Mouse (Mus musculus): ENCODE data around the gene Nedd9. TPM values are rescaled to one million over a fixed set of nuclear protein-coding genes. Genes with fewer than 3 reads are reported as not detected.
A peak's percentile ranks its signal among the peaks of the same experiment; 100 is the strongest.

The Nedd9 gene
- polyA plus RNA-seq, 1 experiment from 2014 or later, result 16.4 TPM

DNA sequence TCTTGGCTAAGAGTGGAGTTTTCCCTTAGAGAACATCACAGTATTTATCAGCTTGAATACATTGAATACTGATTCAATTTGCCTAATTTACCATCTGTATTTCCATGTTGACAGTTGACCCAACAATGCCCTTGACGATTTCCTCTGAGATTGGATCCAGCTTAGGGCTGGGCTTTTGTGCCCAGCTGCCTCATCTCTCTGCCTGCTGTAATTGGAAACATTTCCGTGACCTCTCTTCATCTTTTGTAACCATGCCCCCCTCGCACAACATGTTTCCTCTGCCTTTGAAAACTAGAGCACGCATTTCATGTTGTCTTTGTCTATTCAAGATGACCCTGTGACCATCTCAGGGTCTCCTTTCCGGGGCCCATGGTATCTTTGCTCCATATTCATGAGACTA is 188.2 kb downstream of the Nedd9 start:
- Histone ChIP-seq H3K36me3 (no peaks in the 10 kb centered on the region), H3K4me2 (replicated peaks) (no peak overlapping the region), H3K9ac (replicated peaks) (no peak overlapping the region), H3K9me3 (no peaks in the 10 kb centered on the region), H3K27me3 (peaks cover 7% of the 10 kb centered on the region; the same call in 1 of the 2 replicates), H3K27ac (replicated peaks) (no peak overlapping the region), H3K4me3 (no peak overlapping the region), H3K4me1 (no peaks in the 10 kb centered on the region)
- WGBS, result 32% methylated on average over 5 of the region's 5 CpGs
- no peak for ATAC-seq (ENCODE audit: low FRiP score, low read depth)

- H3K27ac ChIP-seq (replicated peaks), result no peak overlapping the region
- H3K4me2 ChIP-seq (replicated peaks), result no peak overlapping the region
- no peak overlapping the region for H3K4me3 ChIP-seq
- no peaks in the 10 kb centered on the region for H3K36me3 ChIP-seq
- no peak overlapping the region for H3K9ac ChIP-seq (replicated peaks)
- 60% methylated on average over 2 of the region's 2 CpGs for WGBS
- no peaks in the 10 kb centered on the region for H3K4me1 ChIP-seq
- H3K27me3 ChIP-seq, result peaks cover 7% of the 10 kb centered on the region; the same call in 1 of the 2 replicates
- no peak for ATAC-seq (ENCODE audit: low FRiP score, low read depth)
- no peaks in the 10 kb centered on the region for H3K9me3 ChIP-seq
These were observed 188.6 kb downstream of the Nedd9 start for GRCm38 (mm10) chr13:41298533-41298932.

- H3K36me3 ChIP-seq, result no peaks in the 10 kb centered on the region
- no peak overlapping the region for H3K9ac ChIP-seq (replicated peaks)
- H3K4me3 ChIP-seq, result no peak overlapping the region
- peak; percentile 38; the same call in 1 of the 2 replicates for ATAC-seq (ENCODE audit: low FRiP score, low read depth)
- H3K27ac ChIP-seq (replicated peaks), result no peak overlapping the region
- peaks cover 4% of the 10 kb centered on the region; the same call in 1 of the 2 replicates for H3K27me3 ChIP-seq
- no peaks in the 10 kb centered on the region for H3K9me3 ChIP-seq
- H3K4me1 ChIP-seq, result no peaks in the 10 kb centered on the region
- 70% methylated on average over 10 of the region's 10 CpGs for WGBS
- H3K4me2 ChIP-seq (replicated peaks), result no peak overlapping the region
These were observed 190.8 kb downstream of the Nedd9 start for GRCm38 (mm10) chr13:41296396-41296795.

- Histone ChIP-seq H3K36me3 (no peaks in the 10 kb centered on the region), H3K27ac (replicated peaks) (no peak overlapping the region), H3K27me3 (peaks cover 4% of the 10 kb centered on the region; the same call in 1 of the 2 replicates), H3K4me1 (no peaks in the 10 kb centered on the region), H3K4me3 (no peak overlapping the region), H3K9me3 (no peaks in the 10 kb centered on the region), H3K9ac (replicated peaks) (no peak overlapping the region), H3K4me2 (replicated peaks) (no peak overlapping the region)
- 84% methylated on average over 6 of the region's 6 CpGs for WGBS
- ATAC-seq (ENCODE audit: low FRiP score, low read depth), result no peak
These were observed 191.3 kb downstream of the Nedd9 start for GRCm38 (mm10) chr13:41295886-41296285.

DNA sequence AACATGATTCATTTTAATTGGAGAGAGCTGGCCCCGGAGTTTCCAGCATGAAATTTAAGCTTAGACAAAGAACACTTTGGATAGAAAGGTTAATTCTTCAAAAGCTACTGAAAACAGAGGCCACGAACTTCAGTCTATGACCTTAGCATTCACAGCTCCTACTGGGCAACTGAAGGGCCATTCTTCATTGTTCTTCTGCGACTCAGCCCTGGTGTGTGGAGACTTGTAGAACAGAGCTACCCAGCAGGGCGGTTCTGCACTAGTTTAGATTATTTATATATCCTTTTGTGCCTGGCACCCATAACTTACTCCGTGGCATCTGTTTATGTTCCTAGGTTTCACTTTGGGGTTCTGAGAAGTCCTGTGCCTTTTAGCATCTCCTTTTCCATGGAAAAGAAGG is 193.6 kb downstream of the Nedd9 start:
- Histone ChIP-seq H3K4me1 (no peaks in the 10 kb centered on the region), H3K9ac (replicated peaks) (no peak overlapping the region), H3K4me3 (no peak overlapping the region), H3K36me3 (no peaks in the 10 kb centered on the region), H3K27me3 (no peaks in the 10 kb centered on the region), H3K4me2 (replicated peaks) (no peak overlapping the region), H3K27ac (replicated peaks) (no peak overlapping the region), H3K9me3 (no peaks in the 10 kb centered on the region)
- 51% methylated on average over 5 of the region's 5 CpGs for WGBS
- ATAC-seq (ENCODE audit: low FRiP score, low read depth), result no peak

DNA sequence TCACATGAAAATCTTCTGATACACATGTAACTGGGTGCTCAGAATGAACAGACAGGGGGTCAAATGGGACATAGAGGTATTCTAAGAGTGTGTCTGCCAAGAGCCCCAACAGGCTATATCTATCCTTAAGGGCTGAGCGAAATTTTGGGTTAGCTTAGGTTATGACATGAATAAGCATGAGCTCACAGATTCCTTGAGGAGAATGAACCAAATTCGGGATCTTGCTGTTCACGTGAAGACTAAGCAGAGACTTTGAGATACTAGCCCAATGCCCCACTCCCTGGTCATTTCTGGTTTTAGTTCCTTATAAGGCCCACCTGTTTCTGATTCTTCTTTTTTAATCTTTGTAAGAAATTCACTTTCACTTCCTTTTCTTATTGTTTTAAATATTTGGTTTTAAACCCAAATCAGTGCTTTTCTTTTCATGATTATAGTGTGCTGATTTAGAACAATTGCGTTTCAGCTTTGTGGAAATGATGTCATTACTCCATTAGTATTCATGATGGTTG is 195.6 kb downstream of the Nedd9 start:
- WGBS, result 90% methylated on average over 4 of the region's 4 CpGs
- no peak for ATAC-seq (ENCODE audit: low FRiP score, low read depth)
- Histone ChIP-seq H3K9ac (replicated peaks) (no peak overlapping the region), H3K4me3 (no peak overlapping the region), H3K36me3 (no peaks in the 10 kb centered on the region), H3K4me2 (replicated peaks) (no peak overlapping the region), H3K27ac (replicated peaks) (no peak overlapping the region), H3K4me1 (no peaks in the 10 kb centered on the region), H3K9me3 (no peaks in the 10 kb centered on the region), H3K27me3 (no peaks in the 10 kb centered on the region)

GRCm38 (mm10) chr13:41286285-41286684 is 200.9 kb downstream of the Nedd9 start:
- ATAC-seq (ENCODE audit: low FRiP score, low read depth), result no peak
- no peaks in the 10 kb centered on the region for H3K27me3 ChIP-seq
- no peaks in the 10 kb centered on the region for H3K4me1 ChIP-seq
- no peaks in the 10 kb centered on the region for H3K36me3 ChIP-seq
- no peak overlapping the region for H3K4me3 ChIP-seq
- whole genome bisulfite sequencing, result 86% methylated on average over 3 of the region's 3 CpGs
- no peak overlapping the region for H3K27ac ChIP-seq (replicated peaks)
- H3K9me3 ChIP-seq, result no peaks in the 10 kb centered on the region
- no peak overlapping the region for H3K9ac ChIP-seq (replicated peaks)
- H3K4me2 ChIP-seq (replicated peaks), result no peak overlapping the region

DNA sequence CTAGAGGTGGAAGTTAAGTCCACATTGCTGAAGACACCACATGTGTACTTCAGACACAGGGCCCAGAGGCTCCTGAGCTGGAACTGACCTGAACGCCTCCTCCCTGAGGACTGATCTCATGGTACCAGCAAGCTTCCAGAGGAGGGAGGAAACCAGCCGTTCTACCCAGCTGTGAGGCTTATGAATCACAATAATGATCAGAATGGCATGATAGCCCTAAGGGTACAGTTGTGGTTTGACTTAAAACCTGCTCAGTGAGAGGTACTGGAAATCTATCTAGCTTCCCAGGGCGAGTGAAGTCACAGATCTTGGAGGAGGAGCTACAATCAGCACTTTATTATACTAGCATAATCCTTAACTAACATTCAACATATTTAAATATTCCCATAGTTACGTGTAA is 201.7 kb downstream of the Nedd9 start:
- 87% methylated on average over 4 of the region's 4 CpGs for WGBS
- Histone ChIP-seq H3K9ac (replicated peaks) (no peak overlapping the region), H3K4me2 (replicated peaks) (no peak overlapping the region), H3K4me1 (no peaks in the 10 kb centered on the region), H3K27me3 (no peaks in the 10 kb centered on the region), H3K36me3 (no peaks in the 10 kb centered on the region), H3K27ac (replicated peaks) (no peak overlapping the region), H3K4me3 (no peak overlapping the region), H3K9me3 (no peaks in the 10 kb centered on the region)
- ATAC-seq (ENCODE audit: low FRiP score, low read depth), result no peak

- ATAC-seq (ENCODE audit: low FRiP score, low read depth), result 0 out of 2 replicates have a peak, but pooled peaks have one; percentile 23
- Histone ChIP-seq H3K4me2 (replicated peaks) (no peak overlapping the region), H3K4me1 (no peaks in the 10 kb centered on the region), H3K9me3 (no peaks in the 10 kb centered on the region), H3K4me3 (no peak overlapping the region), H3K9ac (replicated peaks) (no peak overlapping the region), H3K27ac (replicated peaks) (no peak overlapping the region), H3K27me3 (no peaks in the 10 kb centered on the region), H3K36me3 (no peaks in the 10 kb centered on the region)
- 33% methylated on average over 5 of the region's 5 CpGs for WGBS
These were observed 203.9 kb downstream of the Nedd9 start for GRCm38 (mm10) chr13:41283256-41283655.

- Histone ChIP-seq H3K27ac (replicated peaks) (no peak overlapping the region), H3K9me3 (no peaks in the 10 kb centered on the region), H3K36me3 (no peaks in the 10 kb centered on the region), H3K27me3 (no peaks in the 10 kb centered on the region), H3K4me2 (replicated peaks) (no peak overlapping the region), H3K9ac (replicated peaks) (no peak overlapping the region), H3K4me1 (no peaks in the 10 kb centered on the region), H3K4me3 (no peak overlapping the region)
- WGBS, result 78% methylated on average over 5 of the region's 5 CpGs
- ATAC-seq (ENCODE audit: low FRiP score, low read depth), result no peak
These were observed 206.5 kb downstream of the Nedd9 start for GRCm38 (mm10) chr13:41280696-41281095.

DNA sequence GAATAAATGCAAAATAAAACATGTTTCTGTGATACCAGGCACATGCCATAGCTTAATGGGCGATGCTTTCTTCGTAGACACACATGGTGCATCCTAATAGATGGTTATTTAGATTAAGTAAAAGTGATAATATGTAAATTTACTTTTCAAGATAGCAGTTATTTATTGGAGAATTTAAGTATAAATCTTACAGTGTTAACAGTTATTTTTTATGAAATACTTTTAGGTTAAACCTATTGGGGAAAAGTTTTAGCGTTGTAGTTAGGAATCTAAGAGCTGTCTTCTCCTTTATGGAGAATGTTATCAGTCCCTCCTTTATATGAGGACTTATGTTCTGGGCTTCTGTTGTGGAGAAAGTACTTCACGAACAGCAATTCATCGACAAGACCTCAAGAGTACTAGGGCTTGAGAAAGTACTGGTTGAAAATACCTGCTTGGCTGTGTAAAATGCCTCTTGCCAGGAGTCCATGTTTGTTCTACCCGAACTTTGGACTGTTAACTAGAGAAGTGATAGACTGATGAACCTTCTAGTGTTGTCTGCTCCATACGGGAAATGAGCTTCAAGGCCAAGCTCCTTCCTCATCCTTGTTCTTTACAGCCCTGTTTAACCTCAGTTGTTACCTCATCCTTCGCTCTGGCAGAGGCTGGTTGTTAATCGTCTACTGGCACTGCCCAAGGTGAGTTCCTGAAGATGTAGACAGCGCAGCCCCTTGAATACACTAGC is 213.1 kb downstream of the Nedd9 start, which contains the start of gene Gm17364:
Gm17364 (minus strand) TSS at position 51 of the 724 bp plus-strand sequence.
- Histone ChIP-seq H3K36me3 (no peaks in the 10 kb centered on the region), H3K27me3 (no peaks in the 10 kb centered on the region), H3K4me2 (replicated peaks) (no peak within 1 kb of the TSS), H3K4me1 (no peaks in the 10 kb centered on the region), H3K27ac (replicated peaks) (no peak within 1 kb of the TSS), H3K9me3 (no peaks in the 10 kb centered on the region), H3K9ac (replicated peaks) (no peak within 1 kb of the TSS), H3K4me3 (no peak within 1 kb of the TSS)
- no peak for ATAC-seq (ENCODE audit: low FRiP score, low read depth)
- 93% methylated on average over 10 of the region's 10 CpGs for WGBS

DNA sequence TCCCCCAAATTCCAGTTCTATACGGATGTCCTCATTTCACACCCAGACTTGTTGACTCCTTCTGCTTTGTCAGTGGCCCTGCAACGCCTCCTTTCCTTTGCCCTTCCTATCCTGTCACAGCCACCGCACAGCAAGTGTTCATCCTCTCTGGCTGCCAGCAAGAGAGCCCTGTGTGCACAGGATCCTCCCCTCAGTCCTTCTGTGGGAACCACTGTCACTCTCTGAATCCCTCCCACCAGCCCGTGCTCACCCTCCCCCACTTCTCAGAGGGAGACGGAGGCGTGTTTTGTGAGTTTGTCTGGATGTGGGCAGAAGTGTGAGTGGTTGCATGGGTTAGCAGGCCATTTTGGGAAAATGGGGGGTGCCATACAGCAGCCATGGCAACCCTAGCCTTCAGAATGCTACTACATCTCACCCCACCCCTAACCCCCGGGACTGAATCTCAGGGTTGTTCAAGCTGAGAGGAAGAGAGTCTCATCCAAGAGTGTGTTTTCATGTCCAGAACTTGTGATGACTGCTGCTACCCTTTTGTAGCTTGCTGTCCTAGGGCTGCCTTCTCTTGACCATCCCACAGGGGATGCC is 219.2 kb downstream of the Nedd9 start:
- H3K4me1 ChIP-seq, result 0 out of 2 replicates have a peak, but pooled peaks cover 5% of the 10 kb centered on the region
- H3K9me3 ChIP-seq, result no peaks in the 10 kb centered on the region
- no peak for ATAC-seq (ENCODE audit: low FRiP score, low read depth)
- WGBS, result 36% methylated on average over 7 of the region's 7 CpGs
- H3K36me3 ChIP-seq, result no peaks in the 10 kb centered on the region
- no peak overlapping the region for H3K9ac ChIP-seq (replicated peaks)
- no peak overlapping the region for H3K4me2 ChIP-seq (replicated peaks)
- no peak overlapping the region for H3K27ac ChIP-seq (replicated peaks)
- H3K27me3 ChIP-seq, result no peaks in the 10 kb centered on the region
- no peak overlapping the region for H3K4me3 ChIP-seq
